Mouse (Mus musculus): Measurements from ENCODE around the gene Sart3. TPM values are rescaled to one million over a fixed set of nuclear protein-coding genes. Genes with fewer than 3 reads are reported as not detected.
"Not testable (repeated sequence)": the region's sequence is repeated elsewhere in the genome, so short reads cannot be mapped to it uniquely, and the experiment has no call there.

Gene Sart3
- polyA plus RNA-seq (2012; rRNA removed) = 15.4 and 19.2 TPM in 2 replicates

DNA sequence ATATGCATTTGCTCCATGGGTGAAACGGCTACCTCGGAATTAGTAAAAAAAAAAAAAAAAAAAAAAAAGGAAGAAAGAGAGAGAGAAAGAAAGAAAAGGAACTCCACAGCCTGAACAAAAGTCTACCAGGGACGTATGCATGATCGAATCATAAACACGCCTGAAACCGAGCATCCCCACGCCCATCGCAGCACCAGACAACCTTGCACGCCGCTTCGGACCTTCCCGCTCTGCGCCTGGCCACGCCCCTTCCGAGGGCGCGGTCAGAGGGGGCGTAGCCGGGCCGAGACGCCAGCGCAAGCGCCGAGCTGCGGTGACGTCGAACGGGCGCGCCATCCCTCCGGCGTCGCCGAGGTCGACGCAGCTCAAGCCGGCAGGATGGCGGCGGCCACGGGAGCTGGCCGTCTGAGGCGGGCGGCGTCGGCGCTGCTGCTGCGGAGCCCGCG lies at the start of gene Sart3, which contains the start of gene Iscu:
Gene Sart3 (minus strand): TSS at position 61 of the 446 bp plus-strand sequence.
Gene Iscu (plus strand): TSS at position 299 of the 446 bp plus-strand sequence.
- peak; percentile 33 for DNase-seq (ENCODE audit: low read depth)

DNA sequence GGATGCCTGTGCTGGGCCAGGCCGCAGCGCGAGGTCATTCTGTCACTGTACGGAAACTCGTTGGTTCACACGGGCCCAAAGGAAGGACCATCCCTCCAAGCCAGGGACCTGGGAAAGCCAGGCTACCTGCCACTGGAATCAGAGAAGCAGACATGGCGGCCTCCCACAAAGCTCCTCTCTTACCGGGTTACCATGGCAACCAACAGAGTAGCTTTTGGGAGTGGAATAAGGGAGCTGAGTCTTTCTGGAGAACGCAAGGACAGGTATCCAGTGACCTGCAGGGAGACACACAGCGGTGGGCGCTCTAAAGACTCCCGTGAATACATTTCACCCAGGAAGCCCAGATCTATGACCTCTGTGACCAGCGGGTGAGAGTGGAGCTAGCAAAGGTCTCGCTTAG lies 46.3 kb upstream of the Sart3 start:
- no peak for DNase-seq (ENCODE audit: low read depth)

GRCm38 (mm10) chr5:113815638-113816152 lies 43.4 kb upstream of the Sart3 start:
- DNase-seq (ENCODE audit: low read depth) = no peak

GRCm38 (mm10) chr5:113815041-113815389 lies 42.7 kb upstream of the Sart3 start:
- no peak for DNase-seq (ENCODE audit: low read depth)

DNA sequence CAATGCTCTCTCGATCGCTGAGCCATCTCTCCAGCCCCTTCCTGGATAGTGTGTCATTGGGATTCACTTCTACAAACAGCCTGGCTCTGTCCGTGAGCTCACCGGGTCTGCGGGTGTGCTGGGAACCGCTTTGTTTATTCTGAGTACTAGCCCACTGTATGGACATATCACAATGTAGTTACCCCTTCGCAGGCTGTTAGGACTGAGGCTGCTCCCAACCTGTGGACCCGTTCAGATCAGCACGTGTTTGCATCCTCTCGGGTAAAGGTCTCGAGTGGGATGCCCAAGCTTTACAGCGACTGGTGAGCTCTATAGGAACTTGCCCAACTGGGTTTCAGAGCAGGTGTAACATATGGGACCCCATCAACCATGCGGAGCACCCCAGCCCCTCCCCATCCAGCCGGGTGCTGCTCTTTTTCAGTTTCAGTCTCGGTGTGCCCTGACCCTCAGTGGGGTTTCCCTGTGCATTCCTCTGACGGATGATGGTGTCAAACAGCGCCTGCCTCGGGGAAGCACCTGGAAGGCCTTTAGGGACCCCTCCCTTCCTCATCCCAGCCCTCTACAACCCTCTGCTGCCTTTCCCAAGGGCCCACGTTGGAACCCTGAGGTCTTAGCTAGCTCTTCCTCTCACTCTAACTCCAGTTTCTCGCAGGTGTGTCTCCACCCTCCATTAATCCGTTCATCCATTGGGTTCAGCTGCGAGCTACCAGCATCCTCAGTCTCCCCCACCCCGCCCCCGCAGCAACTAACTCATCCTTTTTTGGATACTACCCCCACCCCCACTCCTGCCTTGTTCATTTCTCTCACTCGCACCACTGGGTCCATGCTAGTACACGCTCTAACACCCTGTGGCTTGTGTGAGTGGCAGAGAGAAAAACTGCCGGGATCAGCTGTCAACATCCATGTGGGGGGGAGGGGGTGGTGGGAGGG lies 42.1 kb upstream of the Sart3 start:
- no peak for DNase-seq (ENCODE audit: low read depth)

DNA sequence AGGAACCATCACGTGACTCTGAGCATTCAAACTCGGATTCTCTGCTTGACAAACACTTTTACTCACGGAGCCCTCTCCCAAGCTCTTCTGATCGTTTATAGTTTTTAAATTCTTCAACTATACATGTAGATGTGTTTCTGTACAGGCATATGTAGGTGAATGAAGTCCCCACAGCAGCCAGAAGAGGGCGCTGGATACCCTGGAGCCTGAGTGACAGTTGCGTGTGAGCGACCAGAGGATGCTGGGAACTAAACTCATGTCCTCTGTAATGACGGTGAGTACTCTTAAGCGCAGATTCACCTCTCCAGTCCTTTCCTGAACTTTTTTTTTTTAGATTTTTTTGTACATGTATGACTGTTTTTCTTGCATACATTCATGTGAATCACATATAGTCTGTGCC lies 41.3 kb upstream of the Sart3 start:
- no peak for DNase-seq (ENCODE audit: low read depth)

DNA sequence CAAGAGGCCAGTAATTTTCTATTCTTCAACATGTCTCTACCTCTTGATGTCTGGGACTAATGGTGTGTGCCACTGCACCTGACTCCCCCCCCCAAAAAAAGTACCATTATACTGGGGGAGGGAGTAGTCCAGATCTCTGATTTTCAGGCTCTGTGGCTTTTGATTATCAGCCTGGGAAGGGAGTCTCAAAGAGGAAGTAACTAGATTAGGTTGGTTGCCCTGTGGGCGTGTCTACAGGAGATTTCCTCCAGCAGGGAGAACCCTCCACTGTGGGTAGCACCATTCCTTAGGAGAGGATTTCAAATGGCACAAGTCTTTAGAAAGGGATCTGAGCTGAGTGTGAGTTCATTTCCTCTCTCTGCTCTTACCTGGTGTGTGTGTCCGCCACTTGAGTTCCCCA lies 40.3 kb upstream of the Sart3 start:
- no peak for DNase-seq (ENCODE audit: low read depth)

DNA sequence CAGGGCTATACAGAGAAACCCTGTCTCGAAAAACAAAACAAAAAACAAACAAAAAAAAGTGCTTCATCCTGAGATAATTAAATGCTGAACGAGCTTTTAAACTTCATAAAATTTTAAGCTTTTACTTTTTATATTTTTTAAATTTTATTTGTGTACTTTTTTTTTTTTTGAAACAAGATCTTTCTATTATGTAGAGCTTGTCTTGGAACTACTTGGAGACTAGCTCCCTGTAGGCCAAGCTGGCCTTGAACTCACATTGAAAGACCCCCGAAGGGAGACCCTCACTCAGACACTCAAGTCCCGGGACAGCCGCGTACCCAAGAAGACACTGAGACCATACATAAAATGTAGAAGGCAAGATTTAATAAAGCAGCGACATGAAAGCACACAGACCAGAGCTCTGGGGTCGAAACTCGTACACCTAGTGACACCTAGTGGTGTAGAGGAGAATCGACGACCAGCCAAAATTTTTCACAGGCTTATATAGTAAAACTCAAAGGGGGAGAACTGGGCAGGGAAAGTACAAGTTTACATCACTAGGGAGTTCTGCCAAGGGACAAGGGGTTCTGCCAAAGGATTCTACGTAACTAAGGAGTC lies 39.6 kb upstream of the Sart3 start:
- not testable (repeated sequence) for DNase-seq (ENCODE audit: low read depth)

DNA sequence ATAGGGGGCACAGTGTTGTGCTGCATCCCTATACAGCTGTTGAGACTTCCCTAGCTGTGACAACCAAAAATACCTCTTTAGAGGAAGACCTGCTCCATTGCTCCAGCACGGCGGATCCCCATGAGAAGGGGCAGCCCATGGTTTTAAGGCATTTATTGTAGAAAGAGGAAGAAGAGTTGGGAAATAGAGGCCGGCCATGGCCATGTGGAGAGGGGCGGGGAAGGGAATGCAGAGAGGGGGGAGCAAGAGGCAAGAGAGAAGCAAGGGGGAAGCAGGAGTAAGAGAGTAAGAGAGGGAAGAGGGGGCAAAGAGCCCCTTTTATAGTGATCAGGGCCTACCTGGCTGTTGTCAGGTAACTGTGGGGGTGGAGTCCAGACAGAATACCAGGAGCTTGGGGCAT lies 37.8 kb upstream of the Sart3 start:
- DNase-seq (ENCODE audit: low read depth) = no peak

GRCm38 (mm10) chr5:113808177-113808576 lies 35.9 kb upstream of the Sart3 start:
- DNase-seq (ENCODE audit: low read depth) = no peak

GRCm38 (mm10) chr5:113807712-113808111 lies 35.4 kb upstream of the Sart3 start:
- no peak for DNase-seq (ENCODE audit: low read depth)

GRCm38 (mm10) chr5:113806414-113806813 lies 34.1 kb upstream of the Sart3 start:
- no peak for DNase-seq (ENCODE audit: low read depth)

DNA sequence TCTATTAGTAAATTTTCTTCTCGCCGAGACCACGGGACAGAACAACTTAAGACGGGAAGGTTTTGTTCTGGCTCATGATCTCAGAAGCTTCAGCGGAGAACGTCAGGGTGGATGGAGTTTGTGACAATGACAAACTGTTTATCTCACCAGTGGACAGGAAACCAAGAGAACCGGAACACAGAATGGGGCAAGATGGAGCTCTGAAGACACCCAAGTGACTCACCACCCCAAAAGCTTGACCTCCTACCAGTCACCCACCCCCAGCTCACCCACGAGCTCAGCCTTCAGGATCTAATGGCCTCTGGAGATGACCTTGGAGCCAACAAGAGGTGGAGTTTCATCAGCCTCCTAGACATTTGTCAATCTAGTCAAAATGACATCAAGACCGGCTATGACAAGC lies 33.0 kb upstream of the Sart3 start:
- DNase-seq (ENCODE audit: low read depth) = no peak

DNA sequence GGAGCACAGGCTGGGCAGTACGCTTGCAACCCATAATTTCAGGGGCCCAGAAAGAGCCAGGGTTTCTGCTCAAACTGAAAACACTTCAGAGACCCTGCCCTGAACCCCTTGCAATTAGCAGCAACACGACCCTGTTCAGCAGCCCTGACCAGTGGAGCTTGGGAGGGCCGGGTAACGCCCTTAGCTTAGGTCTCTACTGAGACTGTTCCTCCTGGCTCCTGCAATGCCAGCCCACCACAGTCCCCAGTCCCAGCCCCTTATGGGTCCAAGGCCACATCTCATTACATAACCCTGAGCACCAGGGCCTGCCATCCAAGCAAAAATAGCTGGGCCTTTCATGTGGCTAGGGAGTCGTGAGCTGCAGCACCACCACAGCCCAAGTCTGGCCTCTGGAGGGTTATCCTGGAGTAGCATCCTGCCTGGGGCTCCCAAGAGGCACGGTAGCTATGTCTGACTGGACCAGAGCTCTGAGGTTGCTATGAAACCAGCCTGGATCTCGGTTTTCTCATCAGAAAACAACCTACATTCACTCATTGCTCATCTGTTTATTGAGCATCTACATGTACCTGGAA lies 32.2 kb upstream of the Sart3 start:
- no peak for DNase-seq (ENCODE audit: low read depth)

DNA sequence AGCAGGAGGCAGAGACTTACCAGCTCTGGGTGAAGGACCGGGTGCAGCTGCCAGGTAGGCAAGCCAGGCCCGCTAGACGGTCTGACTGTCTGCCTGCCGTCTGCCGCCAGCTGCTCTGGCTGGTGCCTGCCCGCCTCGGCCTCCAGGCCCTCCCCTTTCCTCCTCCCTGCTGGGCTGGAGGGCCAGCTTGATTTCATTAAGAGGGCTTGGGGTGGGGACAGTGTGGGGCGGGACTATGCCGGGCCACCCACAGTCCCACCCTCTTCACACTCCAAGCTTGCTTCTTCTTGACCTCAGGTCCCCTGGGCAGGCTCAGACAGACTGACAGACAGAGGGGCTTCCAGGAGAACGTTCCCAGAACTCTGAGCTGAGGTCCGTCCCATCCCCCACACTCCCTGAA lies 28.0 kb upstream of the Sart3 start, which contains the start of gene Tmem119:
Gene Tmem119 (minus strand): TSS at position 237 of the 400 bp plus-strand sequence.
- DNase-seq (ENCODE audit: low read depth) = no peak

GRCm38 (mm10) chr5:113799691-113800090 lies 27.4 kb upstream of the Sart3 start:
- no peak for DNase-seq (ENCODE audit: low read depth)

GRCm38 (mm10) chr5:113798525-113798924 lies 26.2 kb upstream of the Sart3 start:
- no peak for DNase-seq (ENCODE audit: low read depth)

DNA sequence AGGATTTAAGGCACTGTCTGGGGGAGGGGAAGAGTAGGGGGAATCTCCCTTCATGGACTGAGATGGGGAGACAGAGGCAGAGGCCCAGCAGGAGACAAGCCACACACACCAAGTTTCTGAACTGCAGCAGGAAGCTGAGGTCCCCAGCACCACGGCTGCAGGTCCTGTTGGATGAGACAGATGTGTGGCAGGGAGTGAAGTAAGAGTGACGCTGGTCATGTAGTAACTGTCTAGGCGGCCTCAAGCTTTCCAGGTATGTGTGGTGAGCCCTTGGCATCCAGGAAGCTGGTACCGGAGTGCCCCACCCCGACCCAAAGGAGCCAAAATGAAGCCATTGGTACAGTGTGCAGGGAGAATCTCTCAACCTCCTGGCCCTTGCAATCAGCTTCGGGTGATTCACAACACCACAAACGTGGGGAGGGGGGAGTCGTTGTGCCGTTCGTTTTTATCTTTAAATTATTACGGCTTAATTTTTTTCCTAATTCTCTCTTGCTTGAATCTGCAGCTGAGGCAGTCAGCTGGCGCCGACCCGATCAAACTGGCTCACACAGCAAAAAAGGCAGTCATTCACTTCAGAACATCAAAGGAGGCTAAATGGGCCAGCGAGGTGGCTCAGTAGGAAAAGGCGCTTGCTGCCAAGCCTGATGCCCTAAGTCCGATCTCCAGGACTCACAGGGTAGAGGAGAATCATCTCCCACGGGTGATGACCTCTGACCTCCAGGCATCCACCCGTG lies 25.0 kb upstream of the Sart3 start:
- no peak for DNase-seq (ENCODE audit: low read depth)

- no peak for DNase-seq (ENCODE audit: low read depth)
Measured at GRCm38 (mm10) chr5:113796401-113797148, 24.3 kb upstream of the Sart3 start.

DNA sequence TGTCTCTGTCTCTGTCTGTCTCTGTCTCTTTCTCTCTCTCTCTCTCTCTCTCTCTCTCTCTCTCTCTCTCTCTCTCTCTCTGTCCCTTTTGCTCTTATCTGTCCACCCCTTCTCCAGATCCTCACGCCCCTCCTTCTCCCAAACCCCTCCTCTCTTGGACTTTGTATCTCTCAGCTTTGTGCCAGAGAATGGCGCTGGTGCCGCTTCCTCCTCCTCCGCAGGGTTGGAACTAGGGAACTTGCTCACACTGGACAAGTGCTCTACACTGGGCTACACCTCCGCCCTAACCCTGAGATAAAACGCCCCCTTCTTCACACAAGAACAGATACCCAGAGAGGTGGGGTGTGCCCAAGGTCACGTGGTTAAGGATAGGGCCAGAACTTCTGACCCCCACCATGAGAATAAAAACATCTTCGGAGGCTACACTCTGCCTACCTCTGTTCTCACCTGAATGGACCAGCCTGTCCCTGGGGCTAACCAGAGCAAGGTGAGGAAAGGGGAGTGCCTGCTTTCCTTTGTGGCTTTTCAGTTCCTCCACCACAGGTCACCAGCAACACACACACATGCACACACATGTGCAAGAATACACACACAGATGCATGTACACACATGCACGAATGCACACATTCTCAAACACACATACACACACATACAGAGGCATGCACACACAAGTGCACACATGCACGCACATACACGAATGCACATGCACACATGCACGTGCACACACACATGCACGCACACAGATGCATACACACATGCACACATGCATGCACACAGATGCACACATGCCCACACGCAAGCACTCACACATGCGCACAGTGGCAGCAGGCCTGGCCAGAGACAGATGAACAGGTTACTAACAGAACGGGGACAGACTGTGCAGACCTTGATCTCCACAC lies 19.1 kb upstream of the Sart3 start:
- no peak for DNase-seq (ENCODE audit: low read depth)
